Mouse (Mus musculus) left cerebral cortex, postnatal 10 days (tissue): ENCODE measurements around the gene Actg1. TPM values are rescaled to one million over a fixed set of nuclear protein-coding genes. Genes with fewer than 3 reads are reported as not detected.

ENCODE experiments used
- DNase-seq, 2 experiments: peaks; one replicate each; pipeline ENCODE4 v3.0.0; 2021 to 2022; ENCODE audit warnings: low spot score in 2 of 2, mixed read lengths in 1 of 2; ENCODE audit errors: extremely low spot score in 1 of 2
- intact Hi-C: fragments of 180-260 bp; cut with DNase I; formaldehyde crosslinking; loops from one replicate; pipeline ENCODE4 v1.15.1; 2025
- total RNA-seq, 2 experiments: library from RNA; stranded (reverse); gene quantifications; 2 replicates each; pipeline ENCODE4 v1.2.3; 2021

Actg1 gene
- 1,000 to 10,000 TPM; 2,375 to 2,523 TPM for total RNA-seq

GRCm38 (mm10) chr11:120347791-120348683 lies at the start of gene Actg1:
Actg1 (minus strand) TSS chr11:120348542.
- DNase-seq, result peak; percentile 80 to 93
- intact Hi-C loops, result loop anchor here (2.0 to 5.0 kb wide), 2 partner anchors 115 to 161 kb away; partner anchors contain the start of gene Bahcc1

- intact Hi-C loops, result no loop called here
- DNase-seq, result no peak
These were observed 49.3 kb upstream of the Actg1 start for GRCm38 (mm10) chr11:120397602-120398001.

DNA sequence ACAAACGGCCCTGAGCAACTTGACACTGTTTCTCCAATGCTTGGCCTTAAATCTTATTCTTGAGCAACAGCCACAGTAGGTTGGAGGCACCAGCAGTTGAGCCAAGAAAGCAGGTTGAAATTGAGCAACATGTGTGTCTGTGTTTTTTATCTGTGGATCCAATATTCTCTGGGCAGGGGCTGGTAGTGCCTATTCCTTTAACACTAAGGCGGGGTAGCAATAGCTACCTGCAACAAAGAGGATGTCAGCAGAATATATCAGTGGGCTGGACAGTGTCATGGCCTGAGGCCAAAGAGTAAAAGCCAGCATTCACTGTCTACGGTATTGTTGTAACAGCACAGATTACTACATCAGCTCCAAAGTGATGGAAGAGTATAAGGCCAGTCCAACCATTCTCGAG lies 47.3 kb upstream of the Actg1 start:
- no peak for DNase-seq
- intact Hi-C loops, result no loop called here

DNA sequence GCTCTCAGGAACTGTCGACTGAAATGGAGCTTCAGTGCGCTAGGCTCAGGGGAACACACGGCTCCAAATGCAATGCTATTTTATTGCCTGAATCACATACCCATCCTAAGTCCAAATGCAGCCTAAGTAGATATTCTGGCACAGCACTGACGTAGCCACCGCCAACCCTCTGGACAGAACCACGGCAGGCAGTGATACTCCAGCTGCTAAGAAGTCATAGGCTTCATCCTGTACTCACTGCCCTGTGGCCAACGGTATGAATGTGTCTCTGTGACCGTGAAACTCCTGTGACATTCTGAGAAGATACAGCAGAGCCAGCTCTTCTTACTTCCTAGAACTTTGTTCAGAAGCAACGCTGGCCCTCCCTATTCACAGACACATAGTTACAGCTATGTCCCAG lies 40.2 kb upstream of the Actg1 start:
- intact Hi-C loops, result no loop called here
- no peak for DNase-seq

GRCm38 (mm10) chr11:120387157-120387556 lies 38.8 kb upstream of the Actg1 start:
- intact Hi-C loops, result no loop called here
- no peak for DNase-seq

GRCm38 (mm10) chr11:120386632-120387031 lies 38.3 kb upstream of the Actg1 start:
- no peak for DNase-seq
- intact Hi-C loops, result no loop called here

DNA sequence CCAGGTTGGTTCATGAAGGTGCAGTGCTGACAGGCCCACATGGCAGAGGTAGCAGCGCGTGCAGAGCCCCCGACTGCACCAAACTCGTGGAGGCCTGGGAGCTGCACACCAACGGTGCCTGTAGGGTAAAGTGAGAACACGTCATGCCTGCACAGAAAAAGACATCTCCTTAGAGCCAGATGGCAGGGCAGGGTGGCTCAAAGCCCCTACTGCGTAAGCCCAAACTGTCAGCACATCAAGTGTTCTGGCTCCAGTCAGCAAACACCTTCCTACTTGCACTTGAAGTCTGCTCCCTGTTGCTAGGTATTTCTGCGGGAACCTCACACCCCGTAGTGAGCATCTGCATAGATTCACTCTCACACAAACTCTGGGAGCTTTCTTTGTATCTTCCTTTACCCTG lies 34.2 kb upstream of the Actg1 start:
- intact Hi-C loops, result no loop called here
- DNase-seq, result peak in 1 of 2 experiments; percentile 26

DNA sequence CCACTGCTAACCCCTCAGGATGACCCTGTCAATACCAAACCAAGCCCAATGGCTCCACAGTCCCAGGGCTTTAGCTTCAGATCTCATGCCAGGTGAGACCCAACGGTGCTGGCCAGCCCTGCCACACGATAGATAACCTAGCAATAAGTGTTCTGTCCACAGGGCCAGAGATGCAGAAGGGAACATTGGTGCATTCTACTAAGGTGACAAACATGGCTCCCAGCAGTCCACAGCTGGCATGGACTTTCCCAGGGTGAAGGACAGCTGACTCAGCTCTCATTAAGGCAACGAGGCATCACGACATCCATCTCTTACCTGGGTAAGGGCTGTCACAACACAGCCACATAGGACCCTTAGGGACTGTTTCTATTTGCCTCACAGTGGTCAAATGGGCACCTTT lies 32.8 kb upstream of the Actg1 start:
- intact Hi-C loops, result no loop called here
- no peak for DNase-seq

DNA sequence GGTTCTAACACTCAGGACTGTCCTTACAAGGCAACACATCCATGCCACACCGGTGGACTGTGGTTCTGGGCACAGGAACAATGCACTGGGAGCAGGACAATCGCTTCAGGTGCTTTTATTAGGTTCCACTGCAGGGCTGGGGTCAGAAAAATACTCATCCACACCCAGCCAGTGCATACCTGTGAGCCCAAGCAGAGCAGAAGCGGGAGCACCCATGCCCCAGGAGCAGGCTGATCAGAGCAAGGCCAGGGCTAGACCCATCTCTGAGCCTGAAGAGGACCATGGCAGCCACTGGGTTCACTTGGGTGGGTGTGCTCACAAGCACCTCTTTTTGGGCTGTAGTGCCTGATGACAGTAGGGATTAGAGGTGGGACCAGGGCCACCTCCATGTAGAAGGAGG lies 31.9 kb upstream of the Actg1 start:
- intact Hi-C loops, result no loop called here
- no peak for DNase-seq

- intact Hi-C loops, result loop anchor here (10.0 kb wide), 1 partner anchor 264 kb away; no protein-coding TSS in a partner anchor
- peak; percentile 85 to 94 for DNase-seq
These were observed 30.5 kb upstream of the Actg1 start, which contains the start of gene Faap100 for GRCm38 (mm10) chr11:120378611-120379540. Faap100 (minus strand) TSS chr11:120378764.

GRCm38 (mm10) chr11:120378031-120378610 lies 29.8 kb upstream of the Actg1 start:
- intact Hi-C loops, result loop anchor here (10.0 kb wide), 1 partner anchor 263 kb away; no protein-coding TSS in a partner anchor
- peak in 1 of 2 experiments; percentile 71 for DNase-seq

GRCm38 (mm10) chr11:120377337-120377736 lies 29.0 kb upstream of the Actg1 start:
- intact Hi-C loops, result loop anchor here (10.0 kb wide), 1 partner anchor 263 kb away; no protein-coding TSS in a partner anchor
- DNase-seq, result peak in 1 of 2 experiments; percentile 56

DNA sequence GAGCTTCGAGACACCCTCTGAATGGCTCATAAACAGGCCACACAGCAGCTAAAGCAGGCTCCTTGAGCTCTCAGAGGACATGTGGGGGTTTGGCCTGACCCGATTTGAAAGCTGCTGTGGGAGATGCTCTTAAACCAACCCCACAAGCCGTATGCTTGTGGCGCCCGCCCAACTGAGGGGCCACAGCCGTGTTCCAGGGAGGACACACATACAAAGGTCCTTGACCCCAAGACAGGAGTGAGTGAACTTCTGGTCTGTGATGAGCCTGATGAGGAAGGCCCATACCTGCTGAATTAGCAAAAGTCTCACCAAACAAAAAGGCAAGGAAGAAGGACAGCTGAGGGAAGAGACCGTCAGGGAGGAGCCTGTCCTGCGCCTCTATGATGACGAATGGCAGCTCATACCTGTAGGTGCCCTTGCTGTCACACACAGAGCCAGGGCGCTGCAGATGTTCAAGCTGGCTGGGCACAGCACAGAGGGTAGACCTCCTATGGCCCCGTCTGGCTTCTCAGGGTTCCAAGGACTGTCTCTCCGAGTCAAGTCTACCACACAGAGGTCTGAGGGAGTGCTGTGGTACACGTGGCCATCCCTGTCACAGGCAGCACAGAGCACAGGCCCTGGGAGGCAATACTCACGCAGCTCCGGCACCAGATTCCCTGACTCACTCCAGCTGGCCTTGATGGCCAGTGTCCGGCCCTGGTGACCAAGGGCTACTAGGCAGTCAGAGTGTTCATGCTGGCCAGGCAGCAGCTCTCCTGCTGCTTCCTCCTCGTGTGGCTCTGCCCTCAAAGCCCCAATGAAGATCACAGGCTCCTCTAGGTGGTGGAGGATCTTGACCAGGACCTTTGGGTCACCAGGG lies 28.2 kb upstream of the Actg1 start:
- intact Hi-C loops, result loop anchor here (10.0 kb wide), 1 partner anchor 262 kb away; no protein-coding TSS in a partner anchor
- DNase-seq, result no peak

- no peak for DNase-seq
- intact Hi-C loops, result loop anchor here (10.0 kb wide), 1 partner anchor 261 kb away; no protein-coding TSS in a partner anchor
These were observed 27.0 kb upstream of the Actg1 start for GRCm38 (mm10) chr11:120375324-120375723.

GRCm38 (mm10) chr11:120373820-120374586 lies 25.7 kb upstream of the Actg1 start:
- intact Hi-C loops, result loop anchor here (10.0 kb wide), 1 partner anchor 259 kb away; no protein-coding TSS in a partner anchor

DNA sequence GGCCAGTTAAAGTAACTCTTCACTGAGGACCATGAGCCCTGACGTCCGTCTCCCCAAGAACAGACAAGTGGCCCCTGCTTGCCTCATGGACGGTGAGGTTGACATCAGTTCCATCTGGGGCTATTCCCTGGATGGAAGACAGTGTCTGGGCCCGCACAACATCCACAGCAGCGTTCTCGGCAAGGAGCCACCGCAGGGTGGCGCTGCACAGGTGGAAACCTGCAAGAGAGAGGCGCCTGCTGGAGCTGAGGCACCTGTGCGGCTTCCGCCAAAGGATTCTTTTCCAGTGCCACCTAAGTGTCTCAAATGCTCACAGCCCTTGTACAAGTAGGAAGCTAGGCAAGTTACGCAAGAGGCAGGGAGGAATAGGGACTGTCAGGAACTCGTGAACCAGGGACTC lies 24.7 kb upstream of the Actg1 start:
- peak in 1 of 2 experiments; percentile 30 for DNase-seq
- intact Hi-C loops, result loop anchor here (10.0 kb wide), 1 partner anchor 258 kb away; no protein-coding TSS in a partner anchor

More at GRCm38 (mm10) chr11:120373820-120374586, 25.7 kb upstream of the Actg1 start:
- DNase-seq, result peak in 1 of 2 experiments; percentile 55

DNA sequence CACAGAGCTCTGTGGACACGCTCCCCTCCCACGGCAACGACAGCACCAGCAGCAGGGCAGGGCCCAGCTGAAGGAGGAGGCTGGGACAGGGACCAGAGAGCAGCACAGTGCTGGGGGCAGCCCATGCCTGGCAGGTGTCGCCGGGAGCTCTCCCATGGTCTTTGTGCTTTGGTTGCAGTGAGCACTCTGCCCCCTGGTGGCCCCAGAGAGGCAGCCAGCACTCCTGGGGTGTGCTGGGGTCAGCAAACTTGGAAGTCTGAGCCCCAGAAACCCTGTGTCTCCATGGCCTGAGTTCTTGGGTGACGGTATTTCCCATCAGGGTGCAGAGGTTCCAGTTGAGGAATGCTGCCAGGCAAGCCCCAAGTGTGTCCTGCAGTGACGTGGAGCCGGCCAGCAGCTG lies 21.3 kb upstream of the Actg1 start:
- intact Hi-C loops, result loop anchor here (10.0 kb wide), 1 partner anchor 255 kb away; no protein-coding TSS in a partner anchor
- DNase-seq, result peak in 1 of 2 experiments; percentile 79
